Mouse (Mus musculus) right cerebral cortex, postnatal 36 days (tissue): Measurements from ENCODE around the gene Smad1.

Experiments used
- DNase-seq, 2 experiments: peaks; one replicate each; pipeline ENCODE4 v3.0.0; 2022; ENCODE audit warnings: low spot score in 2 of 2, mixed read lengths in 1 of 2

The Smad1 gene

GRCm38 (mm10) chr8:79360774-79361527, 38.4 kb downstream of the Smad1 start:
- DNase-seq = no peak

- no peak for DNase-seq
Observed at GRCm38 (mm10) chr8:79360302-79360701, 39.0 kb downstream of the Smad1 start.

DNA sequence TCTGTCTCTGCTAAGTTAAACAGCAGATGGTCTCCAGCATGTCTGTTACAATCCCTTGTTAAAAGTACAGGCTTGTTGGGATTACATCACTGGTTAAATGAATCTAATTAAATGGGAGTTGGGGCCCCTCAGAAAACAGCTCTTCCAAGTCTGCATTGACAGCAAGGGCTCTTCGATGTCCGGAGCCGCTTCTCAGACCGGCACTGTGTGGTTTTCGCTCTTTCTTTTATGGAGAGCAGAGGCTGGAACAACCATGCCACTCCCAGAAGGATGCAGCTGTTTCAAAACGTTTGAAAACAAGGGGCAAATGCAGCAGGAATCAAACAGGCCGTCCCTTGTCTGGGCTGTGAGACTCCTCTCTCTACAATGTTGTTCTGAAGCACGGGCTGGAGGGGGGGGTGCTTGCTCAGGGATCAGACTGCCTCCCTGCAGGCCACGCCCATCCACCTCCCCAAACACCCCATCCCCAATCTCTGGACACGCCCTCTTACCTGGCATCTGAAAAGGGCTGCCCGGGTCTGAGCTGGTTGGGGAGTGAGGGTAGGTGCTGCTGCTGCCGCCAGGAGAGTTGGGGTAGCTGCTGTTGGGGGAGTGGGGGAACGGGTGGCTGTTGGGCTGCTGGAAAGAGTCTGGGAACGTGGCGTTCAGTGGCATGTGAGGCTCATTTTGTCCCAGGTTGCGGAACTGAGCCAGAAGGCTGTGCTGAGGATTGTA, 43.4 kb downstream of the Smad1 start:
- no peak for DNase-seq

- DNase-seq = no peak
Observed at GRCm38 (mm10) chr8:79354009-79354408, 45.3 kb downstream of the Smad1 start.

GRCm38 (mm10) chr8:79351916-79352315, 47.4 kb downstream of the Smad1 start:
- no peak for DNase-seq

- no peak for DNase-seq
Observed at GRCm38 (mm10) chr8:79350805-79351204, 48.5 kb downstream of the Smad1 start.

DNA sequence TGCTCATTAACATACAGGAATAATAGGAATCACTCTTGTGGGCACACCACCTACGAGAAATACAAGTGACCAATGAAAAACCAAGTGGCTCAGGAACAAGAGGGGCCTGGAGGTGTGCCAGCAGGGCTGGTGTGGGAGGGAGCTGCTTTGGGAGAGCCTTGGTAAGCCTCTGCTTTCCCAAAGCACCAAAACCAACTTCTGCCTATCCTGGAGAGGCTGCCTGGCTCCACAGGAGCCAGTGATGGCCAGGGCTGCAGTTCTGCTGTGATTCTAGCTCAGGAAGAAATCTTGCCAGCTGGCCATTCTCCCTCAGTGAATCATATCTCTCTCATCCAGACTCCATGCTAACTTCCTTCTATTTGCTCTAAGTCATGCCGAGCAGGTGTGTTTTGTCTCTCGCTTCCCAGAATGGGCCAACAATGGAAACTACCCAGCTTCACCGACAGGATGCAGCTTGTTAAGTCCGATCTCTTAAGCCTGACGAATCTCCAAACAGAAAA, 49.2 kb downstream of the Smad1 start:
- peak; percentile 55 to 69 for DNase-seq

- no peak for DNase-seq
Observed at GRCm38 (mm10) chr8:79346414-79346813, 52.9 kb downstream of the Smad1 start.

- no peak for DNase-seq
Observed at GRCm38 (mm10) chr8:79345856-79346255, 53.5 kb downstream of the Smad1 start.

DNA sequence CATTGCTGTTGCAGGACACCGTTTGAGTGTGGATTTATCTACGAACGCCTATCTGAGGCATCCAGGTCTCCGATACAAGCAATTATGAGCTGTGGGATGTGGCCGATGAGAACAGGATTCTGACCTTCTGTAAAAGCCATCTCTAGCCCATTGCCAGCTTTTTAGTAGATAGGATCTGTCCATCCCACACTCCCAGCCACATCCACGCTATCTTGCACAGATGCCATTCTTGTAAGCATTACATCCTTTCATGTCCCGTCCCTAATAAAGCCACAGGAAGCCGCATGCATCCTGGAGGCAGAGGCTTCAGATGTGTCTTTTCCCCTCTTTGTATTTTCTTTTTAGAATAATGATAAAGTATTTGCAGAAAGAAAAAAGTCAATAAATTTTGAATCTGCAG, 58.1 kb downstream of the Smad1 start:
- DNase-seq = no peak

DNA sequence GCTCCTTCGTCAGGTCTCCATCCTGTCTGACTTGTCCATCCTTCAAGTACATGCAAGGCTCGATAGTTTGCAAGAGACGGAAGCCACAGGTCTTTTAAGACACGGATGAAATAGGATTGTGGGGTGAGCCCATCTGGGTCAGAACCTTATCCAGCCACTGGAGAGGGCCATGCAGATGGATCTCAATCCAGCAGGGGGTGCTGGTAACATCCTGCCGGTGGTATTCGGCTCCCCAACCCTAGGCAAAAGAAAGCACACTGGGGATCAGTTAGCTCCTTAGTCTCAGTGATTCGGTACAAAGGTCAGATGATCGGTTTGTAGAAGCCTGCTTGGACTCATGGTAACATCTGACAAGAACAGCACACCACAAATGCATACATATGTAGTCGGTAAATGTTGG, 59.8 kb downstream of the Smad1 start:
- DNase-seq = no peak

- DNase-seq = no peak
Observed at GRCm38 (mm10) chr8:79338619-79339018, 60.7 kb downstream of the Smad1 start.

DNA sequence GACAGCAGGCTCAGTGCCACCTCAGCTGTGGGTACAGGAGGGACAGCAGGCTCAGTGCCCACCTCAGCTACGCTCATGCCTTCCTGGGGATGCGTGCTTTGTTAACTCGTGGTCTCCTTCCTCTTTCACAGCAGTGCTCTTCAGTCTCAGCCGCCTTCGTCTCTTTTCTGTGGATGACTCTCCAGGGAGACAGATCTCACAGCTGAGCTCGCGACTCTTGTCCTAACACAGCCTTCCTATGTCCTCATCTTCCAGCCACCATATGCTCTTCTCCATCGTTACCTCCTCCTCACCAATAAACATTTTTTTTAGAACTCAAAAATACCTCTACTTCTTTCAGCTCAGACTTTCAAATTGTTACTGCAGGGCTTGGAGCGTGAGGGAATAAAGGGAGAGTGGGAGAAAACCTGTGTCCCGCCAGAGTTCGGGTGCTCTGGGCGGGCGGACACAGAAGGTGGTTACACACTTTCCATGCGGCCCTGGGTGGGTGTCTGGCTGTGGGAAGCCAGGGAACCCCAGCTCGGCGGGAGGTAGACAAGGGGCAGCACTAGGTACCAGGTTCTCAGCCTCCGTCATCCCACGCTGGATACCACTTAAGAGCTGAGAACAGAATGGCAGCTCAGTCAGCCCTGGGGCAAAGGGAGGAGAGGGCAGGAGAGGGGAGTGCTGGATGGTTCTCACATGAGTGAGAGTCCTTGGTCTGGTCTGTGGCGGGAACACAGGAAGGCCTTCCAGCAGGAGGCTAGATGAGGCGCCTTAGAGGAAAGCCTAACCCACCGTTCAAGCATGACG, 67.0 kb downstream of the Smad1 start:
- no peak for DNase-seq

- no peak for DNase-seq
Observed at GRCm38 (mm10) chr8:79331571-79331970, 67.7 kb downstream of the Smad1 start.

GRCm38 (mm10) chr8:79331017-79331416, 68.3 kb downstream of the Smad1 start:
- DNase-seq = no peak

- no peak for DNase-seq
Observed at GRCm38 (mm10) chr8:79329735-79330134, 69.6 kb downstream of the Smad1 start.

DNA sequence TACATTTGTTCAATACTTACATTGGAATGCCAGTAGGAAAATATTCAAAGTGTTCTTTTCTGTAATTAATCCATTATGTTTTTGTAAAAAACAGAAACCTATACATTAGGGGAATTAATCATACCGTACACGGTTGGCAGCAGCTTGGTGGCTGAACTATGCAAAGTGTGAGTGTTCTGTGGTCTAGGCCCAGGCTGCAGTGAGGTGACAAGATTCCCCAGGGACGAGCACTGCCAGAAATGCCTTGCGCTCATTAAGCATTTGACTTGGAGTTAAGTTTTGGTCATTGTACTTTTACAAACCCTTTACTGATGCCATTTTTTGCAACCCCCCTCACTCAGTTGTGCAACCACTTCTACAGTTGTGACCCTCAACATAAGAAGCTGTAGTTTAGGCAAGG, 70.1 kb downstream of the Smad1 start:
- no peak for DNase-seq

DNA sequence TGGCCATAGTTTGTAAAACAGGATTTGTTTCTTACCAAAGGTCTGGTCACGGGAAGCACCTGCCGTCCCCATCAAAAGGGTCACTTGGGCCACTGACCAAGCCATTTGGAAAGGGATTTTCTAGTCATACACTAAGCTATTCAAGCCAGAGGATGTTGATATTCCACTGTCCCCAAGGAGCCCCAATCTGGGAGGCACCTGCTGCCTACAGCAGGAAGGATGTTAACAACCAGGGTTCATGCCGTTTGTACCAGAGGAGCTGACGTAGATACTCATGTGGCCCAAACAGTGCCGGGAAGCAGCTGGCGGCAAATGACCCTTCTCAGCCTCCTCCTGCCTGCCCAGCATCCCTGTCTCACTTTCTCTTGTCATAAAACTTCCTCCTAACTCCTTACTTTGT, 73.8 kb downstream of the Smad1 start:
- DNase-seq = no peak

GRCm38 (mm10) chr8:79324928-79325327, 74.4 kb downstream of the Smad1 start:
- no peak for DNase-seq

DNA sequence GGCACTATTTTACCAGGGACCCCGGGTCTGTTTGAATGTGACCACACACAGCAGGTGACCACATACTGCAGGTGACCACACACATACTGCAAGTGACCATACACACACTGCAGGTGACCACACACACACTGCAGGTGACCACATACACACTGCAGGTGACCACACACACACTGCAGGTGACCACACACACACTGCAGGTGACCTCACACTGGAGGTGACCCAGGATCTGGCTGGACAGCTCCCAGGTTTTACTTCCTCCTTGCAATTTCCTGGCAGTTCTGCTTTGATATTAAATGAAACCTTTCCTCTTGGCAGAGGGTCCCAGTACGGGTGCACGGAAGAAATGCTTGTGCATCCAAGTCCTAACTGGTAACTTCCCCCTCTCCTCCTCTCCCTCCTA, 75.3 kb downstream of the Smad1 start:
- no peak for DNase-seq

GRCm38 (mm10) chr8:79323121-79323520, 76.2 kb downstream of the Smad1 start:
- no peak for DNase-seq

DNA sequence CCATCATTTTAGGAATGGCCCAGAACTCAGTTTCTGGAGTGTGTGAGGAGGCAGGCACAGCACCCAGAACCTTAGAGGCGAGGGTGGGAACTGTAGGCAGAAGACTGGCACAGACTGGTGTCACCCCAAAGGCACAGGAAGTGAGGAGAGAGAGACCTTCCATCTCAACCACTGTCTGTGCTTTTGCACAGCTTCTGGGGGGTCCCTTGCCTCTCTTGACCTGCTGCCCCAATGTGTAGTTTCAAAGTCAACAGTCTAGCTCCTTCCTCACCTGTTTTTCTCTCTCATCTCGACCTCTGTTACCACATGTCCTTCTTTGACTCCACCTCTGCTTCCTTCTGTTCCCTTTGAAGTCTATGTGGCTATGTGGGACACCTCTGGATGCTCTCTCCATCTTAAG, 88.5 kb downstream of the Smad1 start:
- no peak for DNase-seq
